22 mouse cellular contexts compared by ENCODE assay signal in the genomic region with DNA sequence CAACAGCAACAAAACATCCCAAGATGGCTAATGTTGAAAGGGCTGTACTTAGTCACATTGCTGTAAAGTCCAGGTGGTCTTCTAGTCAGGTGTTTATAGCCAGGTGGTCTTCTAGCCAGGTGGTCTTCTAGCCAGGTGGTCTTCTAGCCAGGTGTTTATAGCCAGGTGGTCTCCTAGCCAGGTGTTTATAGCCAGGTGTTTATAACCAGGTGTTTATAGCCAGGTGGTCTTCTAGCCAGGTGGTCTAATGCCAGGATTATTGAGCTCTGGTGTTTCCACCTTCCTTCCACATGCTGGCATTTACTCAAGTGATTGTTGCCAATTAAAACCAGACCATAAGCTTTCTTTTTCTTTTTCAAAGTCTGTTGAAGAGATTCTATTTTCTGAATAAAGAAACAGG.
DNase-seq lines count a peak whose midpoint lies in the region; ATAC-seq lines count a peak whose summit lies in the region.
"Had no signal": no experiment of that assay in that cellular context is flagged by ENCODE, and none has a peak within 500 bp of the region (broad histone marks: within the 10 kb centered on the region; RNA-seq: fewer than 3 reads in every experiment).

No protein-coding gene starts in this region.

- no peaks in the 10 kb centered on the region for H3K4me1 ChIP-seq in intestine, embryonic 14.5 days (replicated peaks; ENCODE audit: control insufficient read depth, insufficient read depth, low read length)
- no peaks in the 10 kb centered on the region for H3K4me1 ChIP-seq in intestine, embryonic 15.5 days (replicated peaks)
- H3K4me1 ChIP-seq: embryonic facial prominence, embryonic 15.5 days; forebrain, embryonic 12.5 days had no signal

- no peaks in the 10 kb centered on the region for H3K36me3 ChIP-seq in intestine, embryonic 14.5 days (ENCODE audit: control insufficient read depth, insufficient read depth, low read length)
- no peaks in the 10 kb centered on the region for H3K36me3 ChIP-seq in intestine, embryonic 15.5 days
- H3K36me3 ChIP-seq: embryonic facial prominence, embryonic 13.5 days; embryonic facial prominence, embryonic 15.5 days; forebrain, embryonic 10.5 days; forebrain, embryonic 12.5 days had no signal

- no peaks in the 10 kb centered on the region for H3K27me3 ChIP-seq in intestine, embryonic 14.5 days (replicated peaks; ENCODE audit: control insufficient read depth, insufficient read depth, low read length)
- H3K27me3 ChIP-seq in intestine, embryonic 15.5 days (replicated peaks), result no peaks in the 10 kb centered on the region
- H3K27me3 ChIP-seq: embryonic facial prominence, embryonic 13.5 days; embryonic facial prominence, embryonic 15.5 days; forebrain, embryonic 12.5 days had no signal

- H3K9ac ChIP-seq in intestine, embryonic 14.5 days (ENCODE audit: low read length), result no peak overlapping the region
- no peak overlapping the region for H3K9ac ChIP-seq in intestine, embryonic 15.5 days
- H3K9ac ChIP-seq: embryonic facial prominence, embryonic 13.5 days; embryonic facial prominence, embryonic 15.5 days; forebrain, embryonic 12.5 days had no signal

- intact Hi-C loops in left cerebral cortex, postnatal 36 days (cut with DNase I), result no loop called here
- intact Hi-C loops in left cerebral cortex, postnatal 10 days (cut with DNase I), result no loop called here

- no peak overlapping the region for H3K4me2 ChIP-seq in intestine, embryonic 14.5 days (ENCODE audit: low read length)
- H3K4me2 ChIP-seq in intestine, embryonic 15.5 days (replicated peaks), result no peak overlapping the region
- H3K4me2 ChIP-seq: embryonic facial prominence, embryonic 13.5 days; embryonic facial prominence, embryonic 15.5 days; forebrain, embryonic 12.5 days had no signal

- no peak overlapping the region for H3K4me3 ChIP-seq in intestine, embryonic 14.5 days (ENCODE audit: low read depth, low read length)
- H3K4me3 ChIP-seq in intestine, embryonic 15.5 days (replicated peaks), result no peak overlapping the region
- H3K4me3 ChIP-seq: embryonic facial prominence, embryonic 13.5 days; embryonic facial prominence, embryonic 15.5 days; erythroblast, embryonic 14.5 days; forebrain, embryonic 10.5 days; forebrain, embryonic 12.5 days had no signal

- H3K9me3 ChIP-seq in intestine, embryonic 14.5 days (ENCODE audit: control insufficient read depth, low read length), result no peaks in the 10 kb centered on the region
- no peaks in the 10 kb centered on the region for H3K9me3 ChIP-seq in intestine, embryonic 15.5 days
- H3K9me3 ChIP-seq: embryonic facial prominence, embryonic 13.5 days; embryonic facial prominence, embryonic 15.5 days; forebrain, embryonic 10.5 days; forebrain, embryonic 12.5 days had no signal

- peak; percentile 18 for DNase-seq in intestine, embryonic 14.5 days (ENCODE audit: low spot score)
- DNase-seq in forelimb bud, embryonic 11.5 days (ENCODE audit: low read depth, low spot score), result peak; percentile 54
- peak; percentile 18 for DNase-seq in hindlimb bud, embryonic 11.5 days (ENCODE audit: extremely low spot score, low read depth, low spot score)
- no peak for DNase-seq in left cerebral cortex, postnatal 36 days (ENCODE audit: low spot score in 2 of 2)
- DNase-seq in left cerebral cortex, postnatal 10 days (ENCODE audit: extremely low spot score in 1 of 2, low spot score in 2 of 2), result no peak
- DNase-seq: adrenal gland, adult 2 months; adrenal gland, postnatal 10 days; adrenal gland, postnatal 25 days; cerebellum, adult 11 months; cerebellum, adult 18-20 months; cerebellum, adult 8-10 months; cerebellum, adult 9-11 months; cerebellum, postnatal 14 days; cerebellum, postnatal 36 days; embryo, embryonic 11 days had no signal

- no peak for ATAC-seq in intestine, embryonic 14.5 days (replicated peaks; ENCODE audit: low FRiP score, low TSS enrichment, low read depth)
- no peak for ATAC-seq in intestine, embryonic 15.5 days
- ATAC-seq: forebrain, embryonic 14.5 days had no signal

- H3K27ac ChIP-seq in intestine, embryonic 14.5 days (ENCODE audit: low read depth), result no peak overlapping the region
- H3K27ac ChIP-seq in intestine, embryonic 15.5 days, result no peak overlapping the region
- H3K27ac ChIP-seq: embryonic facial prominence, embryonic 13.5 days; embryonic facial prominence, embryonic 15.5 days; forebrain, embryonic 10.5 days; forebrain, embryonic 12.5 days had no signal

Comparison
In these comparisons a context has a peak if more than half of its experiments do, and no peak if none do; other contexts are left out.
1. DNase-seq: peak in intestine, embryonic 14.5 days (single experiment), forelimb bud, embryonic 11.5 days (single experiment) and hindlimb bud, embryonic 11.5 days (single experiment); none in left cerebral cortex, postnatal 36 days (0 of 2) and left cerebral cortex, postnatal 10 days (0 of 2).